Mouse (Mus musculus): Measurements from ENCODE around the gene Asb5. TPM values are rescaled to one million over a fixed set of nuclear protein-coding genes. Genes with fewer than 3 reads are reported as not detected.

The Asb5 gene
- total and polyA plus RNA-seq, 3 experiments: 0.27 to 1.4 TPM; not detected in 1

GRCm38 (mm10) chr8:54596940-54597339 lies 67.6 kb downstream of the Asb5 start:
- no peaks in the 10 kb centered on the region for H3K9me3 ChIP-seq (replicated peaks; ENCODE audit: insufficient read depth, low read length)
- no peaks in the 10 kb centered on the region for H3K27me3 ChIP-seq (ENCODE audit: control insufficient read depth in 1 of 2, insufficient read depth in 2 of 2, low read length in 2 of 2)
- no peak overlapping the region for H3K9ac ChIP-seq (ENCODE audit: control insufficient read depth, low read depth, low read length, poor library complexity, severe bottlenecking)
- H3K4me1 ChIP-seq (ENCODE audit: control insufficient read depth in 1 of 2, insufficient read depth in 2 of 2, low read length in 2 of 2): no peaks in the 10 kb centered on the region
- no peaks in the 10 kb centered on the region for H3K36me3 ChIP-seq (ENCODE audit: control insufficient read depth in 1 of 2, insufficient read depth in 2 of 2, low read length in 2 of 2)
- no peak for TF ChIP-seq MAX (IDR thresholded peaks at IDR 0.05; ENCODE audit: low read length)
- no peak for TF ChIP-seq USF2 (IDR thresholded peaks at IDR 0.05; ENCODE audit: borderline replicate concordance in 1 of 2, insufficient read depth in 1 of 2, low read depth in 1 of 2, low read length in 2 of 2)
- TF ChIP-seq UBTF (IDR thresholded peaks at IDR 0.05; ENCODE audit: borderline replicate concordance, insufficient read depth, low read depth, low read length): no peak
- no peak for TF ChIP-seq ZKSCAN1 (IDR thresholded peaks at IDR 0.05; ENCODE audit: low read depth, low read length)
- TF ChIP-seq BHLHE40 (IDR thresholded peaks at IDR 0.05; ENCODE audit: borderline replicate concordance, low read depth, low read length): no peak
- H3K27ac ChIP-seq (ENCODE audit: control insufficient read depth, low read depth, low read length): no peak overlapping the region
- DNase-seq (ENCODE audit: low read depth, low spot score): no peak
- no peak overlapping the region for H3K4me3 ChIP-seq (ENCODE audit: control insufficient read depth in 1 of 2, insufficient read depth in 1 of 2, low read depth in 2 of 2, low read length in 2 of 2)
- no peaks in the 10 kb centered on the region for H3K79me2 ChIP-seq (ENCODE audit: control insufficient read depth, insufficient read depth, low read length, poor library complexity)

GRCm38 (mm10) chr8:54597386-54597785 lies 68.0 kb downstream of the Asb5 start:
- Histone ChIP-seq H3K4me3 (ENCODE audit: control insufficient read depth in 1 of 2, insufficient read depth in 1 of 2, low read depth in 2 of 2, low read length in 2 of 2) (no peak overlapping the region), H3K9me3 (replicated peaks; ENCODE audit: insufficient read depth, low read length) (no peaks in the 10 kb centered on the region), H3K79me2 (ENCODE audit: control insufficient read depth, insufficient read depth, low read length, poor library complexity) (no peaks in the 10 kb centered on the region), H3K36me3 (ENCODE audit: control insufficient read depth in 1 of 2, insufficient read depth in 2 of 2, low read length in 2 of 2) (no peaks in the 10 kb centered on the region), H3K27me3 (ENCODE audit: control insufficient read depth in 1 of 2, insufficient read depth in 2 of 2, low read length in 2 of 2) (no peaks in the 10 kb centered on the region), H3K4me1 (ENCODE audit: control insufficient read depth in 1 of 2, insufficient read depth in 2 of 2, low read length in 2 of 2) (no peaks in the 10 kb centered on the region), H3K9ac (ENCODE audit: control insufficient read depth, low read depth, low read length, poor library complexity, severe bottlenecking) (no peak overlapping the region), H3K27ac (ENCODE audit: control insufficient read depth, low read depth, low read length) (no peak overlapping the region)
- DNase-seq (ENCODE audit: low read depth, low spot score): no peak
- no peak for TF ChIP-seq JUND (IDR thresholded peaks at IDR 0.05; ENCODE audit: low read depth, low read length)
- TF ChIP-seq E2F4 (IDR thresholded peaks at IDR 0.05; ENCODE audit: borderline replicate concordance, low read depth, low read length): no peak

- TF ChIP-seq MAZ (IDR thresholded peaks at IDR 0.05; ENCODE audit: low read depth, low read length) (no peak), MYC (IDR thresholded peaks at IDR 0.05; ENCODE audit: low read depth, low read length) (no peak), RCOR1 (IDR thresholded peaks at IDR 0.05; ENCODE audit: low read depth, low read length) (no peak), SIN3A (IDR thresholded peaks at IDR 0.05; ENCODE audit: low read length) (no peak), MEF2A (IDR thresholded peaks at IDR 0.05; ENCODE audit: extremely low read depth, insufficient replicate concordance, low read depth, low read length, poor library complexity, severe bottlenecking) (no peak), CHD2 (IDR thresholded peaks at IDR 0.05; ENCODE audit: low read length) (no peak), ZMIZ1 (IDR thresholded peaks at IDR 0.05; ENCODE audit: low read depth, low read length) (no peak), MYB (IDR thresholded peaks at IDR 0.05; ENCODE audit: low read depth, low read length) (no peak), ZKSCAN1 (IDR thresholded peaks at IDR 0.05; ENCODE audit: low read depth, low read length) (no peak), ELF1 (IDR thresholded peaks at IDR 0.05; ENCODE audit: low read depth, low read length) (no peak), NELFE (IDR thresholded peaks at IDR 0.05; ENCODE audit: low read depth, low read length) (no peak), MAX (IDR thresholded peaks at IDR 0.05; ENCODE audit: low read length) (no peak), TBP (IDR thresholded peaks at IDR 0.05; ENCODE audit: low read depth, low read length) (no peak), EP300 (IDR thresholded peaks at IDR 0.05; ENCODE audit: low read depth in 1 of 2, low read length in 2 of 2) (no peak), USF1 (IDR thresholded peaks at IDR 0.05; ENCODE audit: low read depth, low read length) (no peak), POLR2AphosphoS5 (IDR thresholded peaks at IDR 0.05; ENCODE audit: borderline replicate concordance, low read depth, low read length) (no peak), MXI1 (IDR thresholded peaks at IDR 0.05; ENCODE audit: low read depth, low read length) (no peak), ETS1 (IDR thresholded peaks at IDR 0.05; ENCODE audit: low read depth, low read length) (no peak), GABPA (IDR thresholded peaks at IDR 0.05; ENCODE audit: low read depth, low read length) (no peak)
- H3K9me3 ChIP-seq (replicated peaks; ENCODE audit: insufficient read depth, low read length): no peaks in the 10 kb centered on the region
- no peak within 1 kb of the TSS for H3K4me3 ChIP-seq (ENCODE audit: control insufficient read depth in 1 of 2, insufficient read depth in 1 of 2, low read depth in 2 of 2, low read length in 2 of 2)
- H3K79me2 ChIP-seq (ENCODE audit: control insufficient read depth, insufficient read depth, low read length, poor library complexity): no peaks in the 10 kb centered on the region
- no peaks in the 10 kb centered on the region for H3K36me3 ChIP-seq (ENCODE audit: control insufficient read depth in 1 of 2, insufficient read depth in 2 of 2, low read length in 2 of 2)
- DNase-seq (ENCODE audit: low read depth, low spot score): no peak
- no peaks in the 10 kb centered on the region for H3K4me1 ChIP-seq (ENCODE audit: control insufficient read depth in 1 of 2, insufficient read depth in 2 of 2, low read length in 2 of 2)
- H3K27me3 ChIP-seq (ENCODE audit: control insufficient read depth in 1 of 2, insufficient read depth in 2 of 2, low read length in 2 of 2): no peaks in the 10 kb centered on the region
- H3K9ac ChIP-seq (ENCODE audit: control insufficient read depth, low read depth, low read length, poor library complexity, severe bottlenecking): no peak within 1 kb of the TSS
- no peak within 1 kb of the TSS for H3K27ac ChIP-seq (ENCODE audit: control insufficient read depth, low read depth, low read length)
Measured at GRCm38 (mm10) chr8:54600671-54601251, 71.4 kb downstream of the Asb5 start, which contains the start of gene Spata4. Gene Spata4 (plus strand): TSS chr8:54600781.
